Mouse (Mus musculus): ENCODE data around the gene Opa1. TPM values are rescaled to one million over a fixed set of nuclear protein-coding genes. Genes with fewer than 3 reads are reported as not detected.

Opa1 gene
- total RNA-seq, 1 experiment from 2014 or later = 85.9 TPM

GRCm38 (mm10) chr16:29689187-29689819, 110.2 kb downstream of the Opa1 start:
- no peak for DNase-seq

DNA sequence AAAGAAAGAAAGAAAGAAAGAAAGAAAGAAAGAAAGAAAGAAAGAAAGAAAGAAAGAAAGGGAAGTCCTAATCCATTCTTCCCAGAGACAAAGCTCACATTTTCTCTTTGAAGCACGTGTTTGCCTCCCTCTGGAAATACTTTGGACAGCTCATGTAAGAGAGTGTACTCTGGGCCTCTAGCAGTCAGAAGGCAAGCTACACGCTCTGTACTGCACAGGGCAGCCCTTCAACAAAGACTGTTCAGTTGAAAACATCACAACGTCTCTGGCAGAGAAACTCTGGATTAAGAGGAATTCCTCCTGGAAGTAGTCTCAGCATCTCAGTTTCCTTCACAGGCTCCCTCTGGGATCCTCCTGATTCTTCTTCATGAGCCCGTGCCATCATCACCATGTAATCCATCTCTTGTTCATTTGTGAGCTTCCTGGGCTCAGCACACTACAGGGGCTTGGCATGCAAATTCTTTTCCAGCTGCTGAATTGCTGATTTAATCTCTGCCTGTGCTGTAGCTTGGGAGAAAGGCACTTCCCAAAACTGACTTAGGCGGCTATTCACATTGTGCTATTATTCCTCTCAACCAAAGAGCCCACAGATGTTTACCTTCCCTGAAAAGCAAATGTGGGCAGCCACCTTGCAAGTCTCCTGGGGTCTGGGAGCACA, 114.0 kb downstream of the Opa1 start:
- no peak for DNase-seq

- no peak for DNase-seq
These were observed 114.8 kb downstream of the Opa1 start for GRCm38 (mm10) chr16:29693791-29694419.

- DNase-seq = no peak
These were observed 115.4 kb downstream of the Opa1 start for GRCm38 (mm10) chr16:29694420-29694959.

Other genes starting within 250 kb of the Opa1 start
- gene Atp13a5, start 200.6 kb upstream of the Opa1 start, total RNA-seq (2021) = not detected in 2 replicates
- gene Atp13a4, start 34.5 kb upstream of the Opa1 start, total RNA-seq (2021) = not detected in 2 replicates

Measured in adrenal gland, postnatal 25 days (tissue).